Mouse (Mus musculus): ENCODE measurements around the gene Rab5c.

- TF ChIP-seq CTCF (IDR thresholded peaks at IDR 0.05; ENCODE audit: extremely low read depth, insufficient read depth, insufficient read length, insufficient replicate concordance): no peak
- no peak for TF ChIP-seq POLR2A (IDR thresholded peaks at IDR 0.05; ENCODE audit: low read depth, low read length)
These were observed 52.6 kb downstream of the Rab5c start for GRCm38 (mm10) chr11:100685371-100685770.
